Mouse (Mus musculus) spleen, adult 2 months (tissue): ENCODE results near the gene Prickle4.

ENCODE experiments used
- CTCF ChIP-seq: fragments of 200-500 bp; IDR thresholded peaks from 2 replicates; pipeline ENCODE4 v1.5.1; 2011; ENCODE audit warnings: mild to moderate bottlenecking, inconsistent platforms; ENCODE audit not compliant: insufficient read depth, insufficient read length, insufficient replicate concordance; ENCODE audit errors: extremely low read depth
- POLR2A ChIP-seq: fragments of 200-500 bp; IDR thresholded peaks from 2 replicates; pipeline ENCODE4 v1.6.1; 2011; ENCODE audit warnings: low read depth, low read length, inconsistent platforms

GRCm38 (mm10) chr17:47726566-47726965 lies 32.0 kb upstream of the Prickle4 start, which contains the start of gene Pgc:
- TF ChIP-seq CTCF (no peak), POLR2A (no peak)
